26 mouse cellular contexts compared by ENCODE assay signal in the genomic region with DNA sequence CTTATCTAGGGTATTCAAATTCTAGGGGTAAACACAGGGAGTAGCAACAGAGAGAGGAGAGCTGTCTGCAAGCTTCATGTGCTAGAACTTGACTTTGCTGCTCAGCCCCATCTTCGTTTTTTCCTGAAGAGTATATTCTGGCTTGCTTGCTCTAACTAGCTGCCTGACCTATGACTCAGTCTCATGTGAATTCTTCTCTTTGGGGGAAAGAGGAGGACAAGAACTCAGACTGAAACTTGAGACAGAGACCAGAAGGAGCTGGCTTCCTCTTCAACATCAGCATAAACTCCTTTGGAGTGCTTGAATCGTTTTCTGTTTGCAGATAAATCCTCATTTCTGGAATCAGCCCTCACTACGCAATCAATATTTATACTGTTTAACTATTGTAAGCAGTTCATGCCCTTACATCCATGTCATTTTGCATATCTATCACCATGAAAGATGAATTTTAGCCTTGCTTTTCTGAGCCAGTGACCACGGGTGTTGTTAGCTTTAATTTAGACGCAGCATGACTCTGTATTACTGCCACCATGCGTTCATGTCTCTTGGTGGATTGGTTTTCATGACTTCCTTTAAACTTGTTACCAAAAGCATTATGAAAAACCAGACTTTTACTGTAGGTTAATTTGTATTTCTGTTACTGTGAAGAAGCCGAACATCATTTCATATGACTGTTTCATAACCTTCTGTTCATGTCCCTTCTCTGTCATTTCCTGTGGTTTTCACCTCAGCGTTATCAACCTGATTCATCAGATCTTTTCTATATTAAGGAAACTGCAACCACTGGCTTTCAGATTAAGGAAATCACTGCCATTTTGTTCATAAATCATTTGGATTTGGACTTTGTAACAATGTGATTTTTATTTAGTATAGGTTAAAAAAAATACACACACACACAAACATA.
DNase-seq lines count a peak whose midpoint lies in the region; ATAC-seq and TF ChIP-seq lines count a peak whose summit lies in the region.
"Had no signal": no experiment of that assay in that cellular context is flagged by ENCODE, and none has a peak within 500 bp of the region (broad histone marks: within the 10 kb centered on the region; RNA-seq: fewer than 3 reads in every experiment).

No protein-coding gene starts in this region.

- DNase-seq in 416B (ENCODE audit: low read depth) (peak; percentile 57), adipocyte (ENCODE audit: low spot score) (peak; percentile 74)
- DNase-seq in c-Kit-positive CD71-positive TER-119-positive erythroid progenitor cells, embryonic 14.5 days (ENCODE audit: low spot score): no peak
- DNase-seq in retina, embryonic 14.5 days (ENCODE audit: low spot score): no peak
- no peak for DNase-seq in forebrain, postnatal 0 days
- DNase-seq: adrenal gland, adult 8-10 months; adrenal gland, postnatal 25 days; cerebellum, adult 11 months; cerebellum, adult 2 months; cerebellum, adult 9-11 months; cerebellum, postnatal 25 days; gastrocnemius, postnatal 14 days; heart, adult 11 months; kidney, adult 2 months had no signal

- H3K36me3 ChIP-seq in forebrain, postnatal 0 days (ENCODE audit: insufficient read depth): no peaks in the 10 kb centered on the region
- H3K36me3 ChIP-seq: embryonic facial prominence, embryonic 12.5 days; embryonic facial prominence, embryonic 15.5 days; forebrain, embryonic 12.5 days; forebrain, embryonic 15.5 days; hindbrain, embryonic 10.5 days had no signal

- H3K4me3 ChIP-seq in forebrain, postnatal 0 days (ENCODE audit: low read depth, low read length): no peak overlapping the region
- H3K4me3 ChIP-seq: embryonic facial prominence, embryonic 12.5 days; embryonic facial prominence, embryonic 15.5 days; erythroblast, embryonic 14.5 days; forebrain, embryonic 12.5 days; forebrain, embryonic 15.5 days; hindbrain, embryonic 10.5 days had no signal

- H3K27ac ChIP-seq in forebrain, postnatal 0 days (ENCODE audit: low read depth, low read length): no peak overlapping the region
- H3K27ac ChIP-seq: embryonic facial prominence, embryonic 12.5 days; embryonic facial prominence, embryonic 15.5 days; forebrain, embryonic 12.5 days; forebrain, embryonic 15.5 days; hindbrain, embryonic 10.5 days; hindbrain, embryonic 14.5 days; hindbrain, postnatal 0 days had no signal

- H3K4me1 ChIP-seq in forebrain, postnatal 0 days (ENCODE audit: insufficient read depth): no peaks in the 10 kb centered on the region
- H3K4me1 ChIP-seq: embryonic facial prominence, embryonic 12.5 days; embryonic facial prominence, embryonic 15.5 days; forebrain, embryonic 12.5 days; forebrain, embryonic 15.5 days; hindbrain, embryonic 10.5 days had no signal

- no peak overlapping the region for H3K9ac ChIP-seq in forebrain, postnatal 0 days
- H3K9ac ChIP-seq: embryonic facial prominence, embryonic 12.5 days; embryonic facial prominence, embryonic 15.5 days; forebrain, embryonic 12.5 days; forebrain, embryonic 15.5 days; hindbrain, embryonic 14.5 days had no signal

- peak; percentile 80 to 84 for ATAC-seq in hematopoietic stem cell, adult 5-6 weeks (replicated peaks in 1 of 2; ENCODE audit: insufficient read depth in 1 of 2, low FRiP score in 2 of 2, low TSS enrichment in 1 of 2, low read depth in 1 of 2, poor library complexity in 2 of 2, severe bottlenecking in 2 of 2)
- ATAC-seq in forebrain, postnatal 0 days: no peak
- ATAC-seq: forebrain, embryonic 15.5 days; hindbrain, postnatal 0 days; inflammation-experienced regulatory T-cells, adult 6 months; intestine, embryonic 16.5 days had no signal

- 91% methylated on average over 8 of the region's 8 CpGs for WGBS in forebrain, postnatal 0 days

- H3K4me2 ChIP-seq in forebrain, postnatal 0 days (ENCODE audit: low read depth): no peak overlapping the region
- H3K4me2 ChIP-seq: embryonic facial prominence, embryonic 12.5 days; embryonic facial prominence, embryonic 15.5 days; forebrain, embryonic 12.5 days; forebrain, embryonic 15.5 days; heart, embryonic 11.5 days; hindbrain, embryonic 14.5 days had no signal

- H3K9me3 ChIP-seq in forebrain, postnatal 0 days (ENCODE audit: low read length): no peaks in the 10 kb centered on the region
- H3K9me3 ChIP-seq: embryonic facial prominence, embryonic 12.5 days; embryonic facial prominence, embryonic 15.5 days; forebrain, embryonic 12.5 days; forebrain, embryonic 15.5 days; hindbrain, embryonic 10.5 days had no signal

- no peak for TF ChIP-seq CTCF in forebrain, postnatal 0 days (IDR thresholded peaks at IDR 0.05; ENCODE audit: low read depth)

- H3K27me3 ChIP-seq in forebrain, postnatal 0 days (ENCODE audit: insufficient read depth, low read length): no peaks in the 10 kb centered on the region
- H3K27me3 ChIP-seq: embryonic facial prominence, embryonic 12.5 days; embryonic facial prominence, embryonic 15.5 days; forebrain, embryonic 12.5 days; forebrain, embryonic 15.5 days had no signal

Comparison
In these comparisons a context has a peak if more than half of its experiments do, and no peak if none do; other contexts are left out.
1. DNase-seq: peak in 416B (single experiment) and adipocyte (single experiment); none in c-Kit-positive CD71-positive TER-119-positive erythroid progenitor cells, embryonic 14.5 days (single experiment), retina, embryonic 14.5 days (single experiment) and forebrain, postnatal 0 days (single experiment).